Mouse (Mus musculus) limb, embryonic 14.5 days (tissue): ENCODE results near the gene Gm28539. TPM values are rescaled to one million over a fixed set of nuclear protein-coding genes. Genes with fewer than 3 reads are reported as not detected.
A peak's percentile ranks its signal among the peaks of the same experiment; 100 is the strongest.

Experiments used
- ATAC-seq: fragments of 200-750 bp; cut with Nextera tagmentation; 2 replicates; pipeline ENCODE4 v1.8.0; 2017; ENCODE audit warnings: low read depth, moderate number of reproducible peaks, moderate TSS enrichment; ENCODE audit not compliant: low FRiP score
- DNase-seq: peaks from one replicate; pipeline ENCODE4 v3.0.0-alpha.2; 2015; ENCODE audit warnings: low spot score
- H3K27ac ChIP-seq: fragments of 300-500 bp; sonication (generic); replicated peaks from 2 replicates; pipeline ENCODE4 v1.5.1; 2014; ENCODE audit warnings: low read depth, mild to moderate bottlenecking, low read length, moderate library complexity, mixed read lengths
- H3K27me3 ChIP-seq: fragments of 300-500 bp; sonication (generic); 2 replicates; pipeline ENCODE4 v1.6.1; 2014; ENCODE audit warnings: low read length, mixed read lengths; ENCODE audit not compliant: control insufficient read depth, insufficient read depth
- H3K36me3 ChIP-seq: fragments of 300-500 bp; sonication (generic); 2 replicates; pipeline ENCODE4 v1.6.1; 2014; ENCODE audit warnings: mild to moderate bottlenecking, low read length, moderate library complexity, mixed read lengths; ENCODE audit not compliant: control insufficient read depth, insufficient read depth
- H3K4me1 ChIP-seq: fragments of 300-500 bp; sonication (generic); 2 replicates; pipeline ENCODE4 v1.6.1; 2014; ENCODE audit warnings: antibody characterized with exemption, low read length, mixed read lengths; ENCODE audit not compliant: control insufficient read depth, insufficient read depth
- H3K4me2 ChIP-seq: fragments of 300-500 bp; sonication (generic); replicated peaks from 2 replicates; pipeline ENCODE4 v1.6.1; 2014; ENCODE audit warnings: low read depth, mild to moderate bottlenecking, low read length, moderate library complexity; ENCODE audit not compliant: severe bottlenecking
- H3K4me3 ChIP-seq: fragments of 300-500 bp; sonication (generic); replicated peaks from 2 replicates; pipeline ENCODE4 v1.5.1; 2014; ENCODE audit warnings: low read length
- H3K9ac ChIP-seq: fragments of 300-500 bp; sonication (generic); 2 replicates; pipeline ENCODE4 v1.6.1; 2014; ENCODE audit warnings: mild to moderate bottlenecking, low read depth, low read length, moderate library complexity; ENCODE audit not compliant: severe bottlenecking
- H3K9me3 ChIP-seq: fragments of 300-500 bp; sonication (generic); 2 replicates; pipeline ENCODE4 v1.6.1; 2016; ENCODE audit warnings: low read length; ENCODE audit not compliant: control insufficient read depth
- POLR2A ChIP-seq: fragments of 200-500 bp; IDR thresholded peaks from 2 replicates; pipeline ENCODE4 v1.8.0; 2012; ENCODE audit warnings: inconsistent platforms, mild to moderate bottlenecking, moderate library complexity, borderline replicate concordance; ENCODE audit not compliant: insufficient read depth, insufficient read length; ENCODE audit errors: extremely low read depth
- WGBS: fragments of 180-500 bp; shearing (Covaris S2); extraction: QIAGEN DNeasy Blood & Tissue Kit; methylation state at CpG from one replicate; pipeline ENCODE4 v1.1.7; 2014; 5-methylcytosine and 5-hydroxymethylcytosine counted together
- polyA plus RNA-seq, 2 experiments: library from polyadenylated mRNA; depleted of rRNA in 1 of 2; stranded (reverse) in 1 of 2; unstranded in 1 of 2; fragments of >200 nt; fragmentation: Nextera tagmentation in 1 of 2; extraction: Ambion mirVana in 1 of 2; gene quantifications; 2 replicates each; pipeline versions ENCODE4 v1.2.1 to v1.2.3; 2012 to 2014

Gene Gm28539
- polyA plus RNA-seq, 2 experiments = 4.9 TPM; not detected in 1

- Histone ChIP-seq H3K4me2 (peak overlapping the region; percentile 82), H3K27me3 (no peaks in the 10 kb centered on the region), H3K9me3 (no peaks in the 10 kb centered on the region), H3K4me3 (peak overlapping the region; percentile 87), H3K36me3 (peaks cover 20% of the 10 kb centered on the region), H3K27ac (peak overlapping the region; percentile 92), H3K9ac (peak overlapping the region; percentile 88), H3K4me1 (no peaks in the 10 kb centered on the region; the same call in 1 of the 2 replicates)
- 0 out of 2 replicates have a peak, but pooled peaks have one; percentile 23 for TF ChIP-seq POLR2A
- ATAC-seq = peak; percentile 35
- under 1% methylated on average over 36 of the region's 43 CpGs for WGBS
- peak; percentile 41 for DNase-seq
Observed at GRCm38 (mm10) chr16:18877386-18878090, 41.2 kb downstream of the Gm28539 start.

DNA sequence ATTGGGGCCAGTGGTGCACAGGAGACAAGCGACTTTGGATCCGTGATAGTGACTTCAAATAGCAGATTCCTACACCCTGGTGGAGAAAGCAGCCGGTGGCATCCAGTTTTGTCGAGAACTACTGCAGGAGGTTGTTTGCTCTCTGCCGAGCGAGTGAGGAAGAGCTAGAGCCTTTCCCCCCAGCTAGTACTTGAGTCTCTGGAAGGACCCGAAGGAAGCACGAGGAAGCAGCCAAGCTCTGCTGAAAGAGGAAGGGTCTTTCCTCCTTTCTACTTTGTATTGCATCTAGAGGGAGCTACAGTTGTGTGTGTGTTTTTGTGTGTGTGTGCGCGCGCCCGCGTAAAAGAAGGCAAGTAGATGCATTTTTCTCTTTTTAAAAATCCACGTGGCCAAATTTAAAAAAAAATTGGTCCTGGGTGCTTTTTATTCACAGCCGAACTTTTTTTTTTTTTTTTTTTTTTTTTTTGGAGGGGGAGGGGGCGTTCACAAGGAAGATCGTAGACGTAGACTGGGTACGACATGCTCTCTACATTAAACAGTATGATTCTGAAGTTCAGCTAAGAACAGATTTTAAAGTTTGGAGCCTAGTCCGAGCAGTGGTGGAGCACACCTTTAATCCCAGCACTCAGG lies 41.8 kb downstream of the Gm28539 start:
- Histone ChIP-seq H3K9ac (peak overlapping the region; percentile 88), H3K4me1 (no peaks in the 10 kb centered on the region; the same call in 1 of the 2 replicates), H3K36me3 (peaks cover 13% of the 10 kb centered on the region), H3K27me3 (no peaks in the 10 kb centered on the region), H3K27ac (peak overlapping the region; percentile 92), H3K4me3 (peak overlapping the region; percentile 87), H3K4me2 (peak overlapping the region; percentile 82), H3K9me3 (no peaks in the 10 kb centered on the region)
- TF ChIP-seq POLR2A = no peak
- ATAC-seq (no peak), DNase-seq (peak; percentile 43)
- 24% methylated on average over 20 of the region's 20 CpGs for WGBS

DNA sequence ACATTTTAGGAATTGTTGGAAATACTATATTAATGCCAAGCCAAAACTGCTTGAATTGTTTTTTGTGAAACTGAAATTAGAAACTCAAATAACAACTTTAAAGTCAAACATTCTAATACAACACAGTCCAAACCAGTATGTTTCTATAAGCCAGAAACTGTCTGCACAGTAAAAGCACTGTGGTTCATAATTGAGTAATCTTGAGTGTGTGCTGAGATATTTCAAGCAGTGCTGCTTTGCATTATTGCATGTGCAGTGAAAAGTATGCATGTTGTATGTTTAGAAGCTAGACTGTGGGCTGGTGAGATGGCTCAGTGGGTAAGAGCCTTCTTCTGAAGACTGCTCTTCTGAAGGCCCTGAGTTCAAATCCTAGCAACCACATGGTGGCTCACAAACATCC lies 47.7 kb downstream of the Gm28539 start:
- DNase-seq (no peak), ATAC-seq (no peak)
- Histone ChIP-seq H3K4me3 (no peak overlapping the region), H3K9me3 (no peaks in the 10 kb centered on the region), H3K4me1 (no peaks in the 10 kb centered on the region; the same call in 1 of the 2 replicates), H3K4me2 (no peak overlapping the region), H3K27ac (no peak overlapping the region), H3K27me3 (no peaks in the 10 kb centered on the region), H3K36me3 (peaks cover 3% of the 10 kb centered on the region; the same call in 1 of the 2 replicates), H3K9ac (no peak overlapping the region)
- no peak for TF ChIP-seq POLR2A

GRCm38 (mm10) chr16:18893840-18894372 lies 57.5 kb downstream of the Gm28539 start:
- H3K4me3 ChIP-seq = no peak overlapping the region
- H3K27ac ChIP-seq = no peak overlapping the region
- no peaks in the 10 kb centered on the region for H3K27me3 ChIP-seq
- H3K4me1 ChIP-seq = no peaks in the 10 kb centered on the region
- no peak overlapping the region for H3K9ac ChIP-seq
- H3K9me3 ChIP-seq = no peaks in the 10 kb centered on the region
- 72% methylated on average over 4 of the region's 4 CpGs for WGBS
- H3K4me2 ChIP-seq = no peak overlapping the region
- ATAC-seq (no peak), DNase-seq (no peak)
- H3K36me3 ChIP-seq = peaks cover 29% of the 10 kb centered on the region
- no peak for TF ChIP-seq POLR2A

DNA sequence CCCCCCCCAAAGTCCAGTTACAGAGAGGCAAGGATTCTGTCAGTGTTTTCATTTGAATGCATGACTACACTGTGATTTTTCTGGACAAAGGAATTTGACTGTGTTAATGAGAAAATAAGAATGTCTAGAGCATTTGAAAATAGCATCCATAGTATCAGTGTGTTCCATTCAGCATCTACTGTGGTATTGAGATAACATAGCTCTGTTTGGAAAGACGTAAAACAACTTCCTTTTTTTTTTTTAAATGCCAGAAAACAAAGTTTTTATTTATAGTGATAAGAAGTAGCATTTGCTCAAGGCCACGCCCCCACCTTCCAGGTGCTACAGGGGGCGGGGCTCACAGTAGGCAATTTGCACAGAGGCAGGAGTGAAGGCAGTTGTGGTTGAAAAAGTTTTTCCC lies 58.9 kb downstream of the Gm28539 start:
- no peak overlapping the region for H3K4me3 ChIP-seq
- no peak overlapping the region for H3K27ac ChIP-seq
- H3K27me3 ChIP-seq = no peaks in the 10 kb centered on the region
- no peaks in the 10 kb centered on the region for H3K9me3 ChIP-seq
- no peak overlapping the region for H3K4me2 ChIP-seq
- no peak for TF ChIP-seq POLR2A
- 89% methylated on average over 3 of the region's 3 CpGs for WGBS
- H3K9ac ChIP-seq = no peak overlapping the region
- ATAC-seq (no peak), DNase-seq (no peak)
- H3K36me3 ChIP-seq = peaks cover 37% of the 10 kb centered on the region
- H3K4me1 ChIP-seq = no peaks in the 10 kb centered on the region
